In the genomic region with DNA sequence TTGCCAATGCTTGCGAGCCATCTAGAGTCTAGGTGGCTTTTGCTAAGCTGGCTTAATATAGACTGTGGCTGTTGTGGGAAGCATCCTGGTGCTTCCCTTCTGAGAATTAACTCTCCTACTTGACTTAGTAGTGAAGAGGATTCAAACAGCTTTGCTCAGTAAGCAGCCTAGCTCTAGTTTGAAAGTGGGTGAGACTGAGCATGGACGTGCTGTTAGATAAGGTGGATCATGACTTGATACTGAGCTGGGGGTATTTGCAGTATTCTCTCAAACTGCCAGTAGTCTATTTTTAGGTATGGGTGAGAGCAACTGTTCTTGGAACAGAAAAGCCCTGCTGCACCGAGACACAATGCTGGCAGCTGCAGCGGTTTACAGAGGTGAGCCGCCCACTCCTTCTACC, we compare ENCODE assay signal across 18 mouse cellular contexts. TPM values are rescaled to one million over a fixed set of nuclear protein-coding genes. Genes with fewer than 3 reads are reported as not detected.
DNase-seq lines count a peak whose midpoint lies in the region; ATAC-seq lines count a peak whose summit lies in the region.
"Had no signal": no experiment of that assay in that cellular context is flagged by ENCODE, and none has a peak within 500 bp of the region (broad histone marks: within the 10 kb centered on the region; RNA-seq: fewer than 3 reads in every experiment).

No protein-coding gene starts in this region.

- H3K27me3 ChIP-seq in heart, embryonic 13.5 days (replicated peaks): no peaks in the 10 kb centered on the region
- H3K27me3 ChIP-seq: embryonic facial prominence, embryonic 12.5 days; hindbrain, embryonic 15.5 days; limb, embryonic 15.5 days; neural tube, embryonic 15.5 days had no signal

- H3K4me2 ChIP-seq in heart, embryonic 13.5 days: peak overlapping the region; percentile 50
- H3K4me2 ChIP-seq: embryonic facial prominence, embryonic 12.5 days; hindbrain, embryonic 15.5 days; limb, embryonic 15.5 days; neural tube, embryonic 15.5 days had no signal

- no peak overlapping the region for H3K9ac ChIP-seq in heart, embryonic 13.5 days
- H3K9ac ChIP-seq: embryonic facial prominence, embryonic 12.5 days; hindbrain, embryonic 15.5 days; limb, embryonic 15.5 days; neural tube, embryonic 15.5 days had no signal

- 34% methylated on average over 5 of the region's 5 CpGs for whole genome bisulfite sequencing in heart, embryonic 13.5 days

- peaks cover 66% of the 10 kb centered on the region for H3K36me3 ChIP-seq in heart, embryonic 13.5 days

- no peaks in the 10 kb centered on the region for H3K9me3 ChIP-seq in heart, embryonic 13.5 days
- H3K9me3 ChIP-seq: embryonic facial prominence, embryonic 12.5 days; hindbrain, embryonic 15.5 days; limb, embryonic 15.5 days; neural tube, embryonic 15.5 days had no signal

- peak overlapping the region; percentile 21 for H3K4me3 ChIP-seq in heart, embryonic 13.5 days
- H3K4me3 ChIP-seq: embryonic facial prominence, embryonic 12.5 days; hindbrain, embryonic 15.5 days; limb, embryonic 15.5 days; neural tube, embryonic 15.5 days had no signal

- peak; percentile 27 for DNase-seq in layer of hippocampus, adult 9-11 months
- no peak for DNase-seq in layer of hippocampus, adult 9-10 months (ENCODE audit: low spot score)
- peak; percentile 3 for DNase-seq in fat pad, adult 2 months (ENCODE audit: extremely low read depth, low read depth, low spot score)
- DNase-seq in T-cell, adult 2 months (ENCODE audit: low spot score): no peak
- DNase-seq in adrenal gland, adult 8-10 months: no peak
- DNase-seq: cerebellum, postnatal 10 days; kidney, adult 8-10 months; lung, postnatal 4 days had no signal

- peak overlapping the region; percentile 79 for H3K27ac ChIP-seq in heart, embryonic 13.5 days (replicated peaks)
- H3K27ac ChIP-seq: embryonic facial prominence, embryonic 12.5 days; hindbrain, embryonic 15.5 days; limb, embryonic 15.5 days; neural tube, embryonic 15.5 days had no signal

- no peak; the same call in 1 of the 2 replicates for ATAC-seq in heart, embryonic 13.5 days (ENCODE audit: extremely low read depth, insufficient number of reproducible peaks, low FRiP score, low TSS enrichment)
- peak; percentile 83 for ATAC-seq in megakaryocyte-erythroid progenitor cell, adult 5-6 weeks (replicated peaks; ENCODE audit: low FRiP score, low TSS enrichment, poor library complexity, severe bottlenecking)
- no peak for ATAC-seq in granulocyte monocyte progenitor cell, adult 5-6 weeks (replicated peaks; ENCODE audit: poor library complexity, severe bottlenecking)

- peaks cover 16% of the 10 kb centered on the region for H3K4me1 ChIP-seq in heart, embryonic 13.5 days
- H3K4me1 ChIP-seq: embryonic facial prominence, embryonic 12.5 days; hindbrain, embryonic 15.5 days; limb, embryonic 15.5 days; neural tube, embryonic 15.5 days had no signal

RNA-seq across cellular contexts. Expression of gene Ndufaf5, which starts 32.1 kb away (rescaled TPM):
- 32.3 and 37.3 TPM in 2 replicates for polyA plus RNA-seq in heart, embryonic 13.5 days (2015; fragmentation: Nextera tagmentation; extraction: Ambion mirVana)
- total RNA-seq in megakaryocyte-erythroid progenitor cell, adult 5-6 weeks (2014; fragmentation: Nextera tagmentation): 9.7 and 23.7 TPM in 2 replicates
- 22.4 and 30.5 TPM in 2 replicates for total RNA-seq in megakaryocyte-erythroid progenitor cell, adult 5-6 weeks (2017)
- 14.7 and 23.7 TPM in 2 replicates for total RNA-seq in granulocyte monocyte progenitor cell, adult 5-6 weeks (2014; fragmentation: Nextera tagmentation)
- total RNA-seq in granulocyte monocyte progenitor cell, adult 5-6 weeks (2017): 20.1 and 30.9 TPM in 2 replicates
- total RNA-seq in adrenal gland, adult 8-10 months (2022): 10 to 100 TPM; 18.6 to 23.3 (median 20.1) TPM

RNA-seq across cellular contexts. Expression of gene Esf1, which starts 32.2 kb away (rescaled TPM):
- 15.3 and 15.5 TPM in 2 replicates for polyA plus RNA-seq in heart, embryonic 13.5 days (2015; fragmentation: Nextera tagmentation; extraction: Ambion mirVana)
- 47.0 and 53.4 TPM in 2 replicates for total RNA-seq in megakaryocyte-erythroid progenitor cell, adult 5-6 weeks (2014; fragmentation: Nextera tagmentation)
- total RNA-seq in megakaryocyte-erythroid progenitor cell, adult 5-6 weeks (2017): 103 and 156 TPM in 2 replicates
- total RNA-seq in granulocyte monocyte progenitor cell, adult 5-6 weeks (2014; fragmentation: Nextera tagmentation): 25.0 and 36.0 TPM in 2 replicates
- 48.8 and 63.6 TPM in 2 replicates for total RNA-seq in granulocyte monocyte progenitor cell, adult 5-6 weeks (2017)
- 10 to 100 TPM; 20.9 to 28.8 (median 23.4) TPM for total RNA-seq in adrenal gland, adult 8-10 months (2022)

RNA-seq across cellular contexts. Expression of gene Gm17374, which starts 50.7 kb away (rescaled TPM):
- polyA plus RNA-seq in heart, embryonic 13.5 days (2015; fragmentation: Nextera tagmentation; extraction: Ambion mirVana): not detected in 2 replicates
- total RNA-seq in megakaryocyte-erythroid progenitor cell, adult 5-6 weeks (2014; fragmentation: Nextera tagmentation): not detected in 2 replicates
- not detected in 2 replicates for total RNA-seq in megakaryocyte-erythroid progenitor cell, adult 5-6 weeks (2017)
- not detected in 2 replicates for total RNA-seq in granulocyte monocyte progenitor cell, adult 5-6 weeks (2014; fragmentation: Nextera tagmentation)
- not detected in 2 replicates for total RNA-seq in granulocyte monocyte progenitor cell, adult 5-6 weeks (2017)
- not detected for total RNA-seq in adrenal gland, adult 8-10 months (2022)
- total RNA-seq: gastrocnemius, adult 8-10 months; layer of hippocampus, postnatal 25 days had no signal
- polyA plus RNA-seq: embryonic facial prominence, embryonic 12.5 days; forebrain, embryonic 11.5 days; hindbrain, embryonic 15.5 days; limb, embryonic 15.5 days; neural tube, embryonic 15.5 days had no signal

Comparison
In these comparisons a context has a peak if more than half of its experiments do, and no peak if none do; other contexts are left out.
1. DNase-seq: peak in layer of hippocampus, adult 9-11 months (single experiment) and fat pad, adult 2 months (single experiment); none in layer of hippocampus, adult 9-10 months (single experiment), T-cell, adult 2 months (single experiment) and adrenal gland, adult 8-10 months (single experiment).